Mouse (Mus musculus) CD8-positive naive resting alpha-beta T cell, adult 2 months (primary cell): Measurements from ENCODE around the gene Gm9817.
"Not testable (repeated sequence)": the region's sequence is repeated elsewhere in the genome, so short reads cannot be mapped to it uniquely, and the experiment has no call there.

Experiments used
- DNase-seq, 2 experiments: peaks; one replicate each; pipeline ENCODE4 v3.0.0; 2022; ENCODE audit warnings: low read depth in 2 of 2, low spot score in 2 of 2

Gm9817 gene

DNA sequence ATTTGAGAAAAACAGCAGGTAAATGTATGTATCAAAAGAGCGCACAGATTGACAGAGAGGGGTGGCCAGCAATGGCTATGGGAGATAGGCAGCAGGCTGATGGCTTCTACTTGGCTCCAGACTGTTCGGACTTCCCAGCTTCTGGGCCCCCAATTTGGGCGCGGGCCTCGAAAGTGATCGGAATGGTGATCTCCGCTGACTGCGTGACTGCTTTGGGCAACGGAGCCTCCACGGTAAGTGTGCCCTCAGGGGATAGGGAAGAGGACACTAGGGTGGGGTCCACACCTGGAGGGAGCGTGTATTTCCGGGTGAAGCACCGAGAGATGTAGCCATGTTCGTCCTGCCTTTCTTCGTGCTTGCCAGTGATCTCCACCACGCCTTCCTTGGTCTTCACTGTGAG, at the start of gene Gm9817:
Gene Gm9817 (plus strand): TSS at position 301 of the 400 bp plus-strand sequence.
- DNase-seq = not testable (repeated sequence)

DNA sequence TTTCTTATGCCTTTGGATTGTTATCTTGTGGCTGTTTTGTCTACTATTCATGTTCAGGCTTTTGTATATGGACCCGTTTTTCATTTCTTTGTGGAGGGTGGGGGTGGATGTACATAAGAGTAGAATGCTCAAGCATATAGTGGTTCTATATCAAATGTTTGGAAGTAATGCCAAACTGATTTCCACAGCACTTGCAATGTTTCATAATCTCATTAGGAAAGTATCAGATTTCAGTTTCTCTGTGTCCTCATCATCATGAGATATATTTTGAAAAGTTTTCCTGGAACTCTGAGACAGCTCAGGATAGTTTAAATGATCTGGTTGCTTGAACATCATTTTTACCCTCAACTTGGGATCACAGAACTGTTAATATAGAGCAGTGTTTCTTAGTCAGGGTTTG, 48.7 kb upstream of the Gm9817 start:
- no peak for DNase-seq

DNA sequence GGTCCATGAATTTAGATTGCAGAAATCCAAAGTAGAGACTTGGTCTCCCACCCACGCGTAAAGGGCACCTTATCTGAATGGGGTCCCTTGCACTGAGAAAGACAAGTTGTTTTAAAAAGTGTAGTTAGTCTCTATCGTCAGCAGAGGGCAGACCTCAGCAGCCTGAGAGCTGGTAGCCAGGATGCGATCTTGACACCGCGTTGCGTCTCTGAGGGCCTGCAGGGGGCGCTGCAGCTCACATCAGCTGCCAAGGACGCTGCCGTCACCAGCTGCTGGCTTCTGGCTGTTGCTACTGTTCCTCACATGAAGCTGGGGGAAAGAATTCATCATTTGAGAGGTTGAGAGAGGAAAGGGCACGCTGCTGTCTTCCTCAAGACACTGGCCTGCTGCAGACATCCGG, 47.7 kb upstream of the Gm9817 start:
- DNase-seq = peak; percentile 81 to 86

DNA sequence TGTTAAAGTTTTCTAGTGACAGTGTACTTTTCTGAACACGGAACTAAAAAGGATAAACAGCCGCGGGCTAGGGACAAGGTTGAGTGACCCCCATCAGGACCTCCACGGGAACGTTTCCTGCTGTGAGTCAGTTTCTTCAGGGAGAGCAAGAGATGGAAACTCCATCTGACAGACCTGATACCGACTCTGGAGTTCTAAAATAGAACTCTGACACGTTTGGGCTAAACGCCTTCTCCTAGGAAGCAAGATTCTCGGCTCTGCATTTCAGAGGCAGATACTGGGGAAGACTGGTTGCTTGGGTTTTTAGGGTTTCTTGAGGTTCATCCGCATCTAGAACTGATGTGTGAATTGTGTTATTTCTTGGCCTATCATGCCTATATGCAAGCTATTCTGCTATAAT, 47.2 kb upstream of the Gm9817 start:
- no peak for DNase-seq

DNA sequence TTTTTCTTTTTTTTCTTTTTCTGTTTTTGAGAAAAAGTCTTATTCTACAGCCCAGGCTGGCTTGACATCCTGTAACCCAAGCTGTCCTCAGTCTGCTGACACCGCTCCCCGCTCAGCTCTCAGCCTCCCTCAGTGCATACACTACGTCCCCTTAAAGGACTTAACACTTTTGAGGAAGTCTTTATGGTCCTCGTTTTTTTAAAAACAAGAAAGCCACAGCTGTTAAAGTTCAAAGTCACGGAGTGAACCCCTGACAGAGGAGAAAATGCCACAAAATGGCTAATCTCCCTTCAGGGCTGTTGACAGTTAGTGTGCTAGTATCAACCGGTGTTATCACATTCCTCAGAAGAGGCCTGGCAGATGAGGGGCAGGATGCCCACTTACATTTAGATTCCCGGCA, 46.7 kb upstream of the Gm9817 start:
- no peak for DNase-seq

DNA sequence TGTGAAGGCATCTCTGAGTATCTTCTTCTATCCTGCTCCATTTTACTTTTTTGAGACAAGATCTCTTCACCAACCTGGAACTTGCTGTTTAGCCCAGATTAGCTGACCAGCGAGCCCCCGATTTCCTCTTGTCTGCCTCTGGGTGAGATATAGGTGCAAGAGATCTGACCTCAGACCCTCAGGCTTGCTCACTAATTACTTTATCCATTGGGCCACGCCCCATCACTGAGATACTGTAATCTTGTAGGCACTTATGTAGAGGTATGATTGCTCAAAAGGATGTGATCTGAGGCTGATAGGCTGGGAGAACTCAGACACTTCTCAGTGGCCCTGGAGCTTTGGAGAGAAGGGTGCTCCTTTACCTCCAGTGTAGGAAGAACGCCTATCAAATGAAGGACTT, 46.0 kb upstream of the Gm9817 start:
- no peak for DNase-seq

DNA sequence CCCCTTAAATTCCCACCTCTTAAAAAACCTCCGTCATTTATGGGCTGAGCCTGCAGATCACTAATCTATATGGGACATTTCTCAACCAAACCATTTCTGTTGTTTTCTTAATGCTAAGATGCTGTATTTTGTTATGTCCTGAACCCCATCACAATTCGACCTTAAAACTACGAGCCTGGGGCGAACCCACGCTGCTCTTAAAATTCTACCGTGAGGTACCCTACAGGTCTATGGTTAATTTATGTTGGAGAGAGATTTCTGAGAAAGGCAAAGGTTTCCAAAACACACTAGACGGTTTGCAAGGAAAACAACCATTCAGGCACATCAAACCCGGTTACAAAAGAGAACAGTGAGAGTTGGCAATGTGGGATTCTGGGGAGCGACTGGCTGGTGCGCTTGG, 45.1 kb upstream of the Gm9817 start:
- no peak for DNase-seq

DNA sequence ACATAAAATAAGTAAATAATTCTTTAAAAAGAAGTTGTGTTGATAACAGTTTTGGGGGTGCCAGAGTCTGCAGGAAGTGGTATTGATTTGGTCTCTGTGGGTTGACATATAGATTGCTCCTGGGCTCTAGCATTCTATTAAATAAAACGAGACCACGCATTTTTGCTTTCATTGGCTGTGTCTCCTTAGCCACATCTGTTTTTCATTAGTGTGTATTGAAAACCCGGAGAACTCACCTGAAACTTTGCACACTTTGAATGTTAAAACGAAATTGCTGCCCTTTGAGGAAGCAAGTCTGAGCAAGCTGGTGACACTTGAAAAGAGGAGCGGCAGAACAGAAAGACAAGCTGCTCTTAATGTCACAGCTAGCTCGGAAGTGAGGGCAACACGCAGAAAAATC, 43.7 kb upstream of the Gm9817 start:
- no peak for DNase-seq

DNA sequence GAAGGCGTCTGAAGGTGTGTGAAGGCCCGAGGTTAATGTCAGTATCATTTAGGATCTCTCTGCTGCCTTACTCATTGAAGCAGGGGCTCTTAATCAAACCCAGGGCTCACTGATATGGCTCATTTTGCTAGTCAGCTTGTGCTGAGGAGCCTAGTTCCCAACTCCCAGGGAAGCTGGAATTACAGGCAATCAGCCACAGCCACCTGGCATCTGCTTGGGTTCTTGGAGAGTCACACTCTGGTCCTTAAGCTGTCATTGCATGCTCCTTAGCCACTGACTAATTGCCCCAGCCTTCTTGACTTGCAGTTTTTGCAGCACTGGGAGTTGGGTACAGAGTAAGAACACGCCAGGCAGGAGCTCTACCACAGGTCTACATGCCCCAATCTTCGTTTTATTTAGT, 42.1 kb upstream of the Gm9817 start:
- DNase-seq = no peak

DNA sequence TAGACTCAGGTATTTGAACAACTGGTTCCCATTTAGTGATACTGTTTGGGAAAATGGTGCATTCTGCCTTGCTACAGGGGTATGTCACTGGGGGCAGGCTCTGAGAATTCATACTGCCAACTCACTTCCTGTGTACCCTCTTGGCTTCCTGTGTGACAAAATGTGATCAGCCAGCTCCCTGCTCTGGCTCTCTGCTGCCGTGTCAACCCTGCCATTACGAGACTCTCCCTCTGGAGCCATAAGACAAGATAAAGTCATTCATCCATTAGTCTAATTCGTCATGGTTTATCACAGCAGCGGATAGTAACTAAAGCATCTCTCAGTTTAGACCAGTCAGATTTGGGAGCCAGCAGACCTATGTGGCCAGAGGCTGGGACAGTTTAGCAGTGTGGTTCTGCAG, 38.3 kb upstream of the Gm9817 start:
- DNase-seq = no peak

DNA sequence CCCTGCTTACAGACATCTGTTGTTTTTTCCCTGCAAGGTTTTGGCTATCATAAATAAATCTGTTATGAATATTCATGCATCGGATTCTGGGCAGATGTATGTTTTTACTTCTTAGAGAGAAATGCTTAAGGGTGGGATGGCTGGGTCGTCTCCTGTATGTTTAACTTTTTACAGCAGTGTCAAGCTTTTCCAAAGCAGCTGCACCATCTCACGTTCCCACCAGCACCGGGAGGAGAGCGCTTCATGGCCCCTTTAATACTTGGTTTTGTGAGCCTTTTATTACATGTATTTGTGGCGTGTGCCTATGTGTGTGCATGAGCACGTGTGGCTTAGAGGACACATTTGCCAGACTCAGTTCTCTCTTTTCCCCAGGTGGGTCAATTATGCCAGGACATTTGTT, 37.8 kb upstream of the Gm9817 start:
- DNase-seq = no peak

DNA sequence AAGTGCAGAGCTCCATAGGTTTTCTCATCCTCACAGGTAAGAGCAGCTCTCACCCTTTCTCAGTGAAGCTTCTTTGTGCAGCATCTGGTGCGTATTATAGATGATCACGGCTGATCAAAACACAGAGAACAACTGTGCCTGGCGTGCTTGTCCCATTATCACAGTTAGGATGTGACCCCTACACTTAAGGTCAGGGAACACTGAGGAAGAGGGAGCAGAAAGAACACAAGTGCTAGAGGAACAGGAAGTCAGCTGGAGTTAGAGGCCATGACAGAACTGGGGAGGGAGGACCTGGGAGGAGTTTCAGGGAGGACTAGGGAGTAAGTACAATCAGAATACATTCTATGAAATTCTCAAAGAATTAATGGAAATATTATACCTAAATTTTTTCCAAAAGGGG, 35.0 kb upstream of the Gm9817 start:
- DNase-seq = no peak

DNA sequence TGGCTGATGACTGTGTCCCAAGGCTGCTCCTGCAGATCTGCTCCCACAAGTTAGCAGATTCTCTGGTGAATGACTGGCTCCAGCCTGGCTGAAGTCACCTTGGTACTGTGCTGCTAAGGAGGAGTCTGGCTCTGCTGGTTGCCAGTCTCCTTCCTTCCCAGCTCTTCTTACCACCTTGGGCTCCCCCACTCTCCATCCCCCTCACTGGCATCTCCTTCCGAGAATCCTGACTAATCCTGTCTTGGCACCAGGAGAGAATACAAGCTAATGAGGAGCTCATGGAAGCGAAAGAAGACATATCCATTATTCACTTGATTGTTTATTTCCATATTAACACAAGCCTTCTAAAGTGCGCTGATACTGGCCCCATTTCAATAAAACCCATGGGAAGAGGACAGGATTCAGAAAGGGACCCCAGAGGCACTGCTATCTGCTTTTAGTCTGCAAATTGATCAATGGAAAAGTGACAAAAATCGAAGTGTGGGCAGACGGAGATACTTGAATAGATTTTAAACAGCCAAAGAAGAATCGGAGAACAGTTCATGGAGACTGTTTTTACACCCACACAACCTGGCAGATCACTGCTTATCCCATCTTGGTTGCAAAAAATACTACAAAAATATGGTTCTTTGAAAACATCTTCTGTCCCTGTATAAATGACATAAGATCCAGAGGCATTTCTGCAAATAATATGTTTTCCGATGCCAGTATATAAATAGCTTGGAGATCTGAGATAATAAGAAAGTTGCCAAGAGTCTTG, 29.1 kb upstream of the Gm9817 start:
- DNase-seq = no peak

DNA sequence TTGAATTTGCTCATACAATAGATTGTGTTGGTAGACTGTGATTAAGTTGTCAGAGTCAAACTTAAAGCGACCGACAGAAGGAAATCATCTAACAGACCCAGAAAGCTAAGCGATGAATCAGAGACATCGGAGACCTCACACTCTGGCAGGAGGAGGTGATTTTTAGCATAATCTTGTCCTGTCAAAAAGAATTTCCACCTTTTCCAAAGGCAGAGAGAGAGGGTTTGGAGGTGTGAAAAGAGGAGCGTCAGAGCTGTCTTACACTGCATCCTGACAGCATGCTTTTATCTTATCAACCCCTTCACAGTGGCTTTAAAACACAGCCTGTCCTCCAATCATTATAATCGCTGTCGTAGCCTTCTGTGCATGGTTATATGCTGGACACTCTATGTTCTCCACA, 25.7 kb upstream of the Gm9817 start:
- DNase-seq = no peak

DNA sequence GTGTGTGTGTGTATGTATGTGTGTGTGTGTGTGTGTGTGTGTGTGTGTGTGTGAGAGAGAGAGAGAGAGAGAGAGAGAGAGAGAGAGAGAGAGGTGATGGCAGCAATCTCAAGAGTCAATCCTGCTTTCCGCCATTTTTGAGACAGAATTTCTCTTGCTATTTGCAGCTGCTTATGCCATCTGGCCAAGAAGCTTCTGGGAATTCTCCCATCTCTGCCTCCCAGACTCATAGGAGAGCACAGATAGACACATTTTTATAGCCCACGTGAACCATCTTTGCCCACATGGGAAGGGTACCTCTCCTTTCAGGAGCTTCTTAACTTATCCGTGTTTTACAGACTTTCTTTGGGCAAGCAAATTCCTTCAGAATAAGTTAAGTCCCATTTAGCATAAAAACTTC, 24.6 kb upstream of the Gm9817 start:
- DNase-seq = no peak

DNA sequence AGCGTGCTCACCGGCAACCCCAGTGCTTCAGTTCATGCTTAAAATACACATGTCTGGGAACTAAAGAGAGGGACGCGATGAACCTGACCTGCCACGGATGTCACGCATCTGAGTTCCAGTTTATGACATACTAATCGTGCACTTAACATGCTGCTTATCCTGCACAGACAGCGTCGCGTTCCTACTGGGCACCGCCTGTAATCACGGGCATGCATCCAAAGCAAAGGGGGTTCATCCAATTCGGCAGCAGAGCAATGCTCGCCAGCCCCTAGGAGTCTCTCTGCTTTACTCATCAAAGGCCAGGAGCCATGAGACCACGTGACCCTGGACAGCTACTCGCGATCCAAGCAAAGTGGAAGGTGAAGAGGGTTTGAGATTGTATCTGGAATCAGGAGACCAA, 19.3 kb upstream of the Gm9817 start:
- DNase-seq = no peak

DNA sequence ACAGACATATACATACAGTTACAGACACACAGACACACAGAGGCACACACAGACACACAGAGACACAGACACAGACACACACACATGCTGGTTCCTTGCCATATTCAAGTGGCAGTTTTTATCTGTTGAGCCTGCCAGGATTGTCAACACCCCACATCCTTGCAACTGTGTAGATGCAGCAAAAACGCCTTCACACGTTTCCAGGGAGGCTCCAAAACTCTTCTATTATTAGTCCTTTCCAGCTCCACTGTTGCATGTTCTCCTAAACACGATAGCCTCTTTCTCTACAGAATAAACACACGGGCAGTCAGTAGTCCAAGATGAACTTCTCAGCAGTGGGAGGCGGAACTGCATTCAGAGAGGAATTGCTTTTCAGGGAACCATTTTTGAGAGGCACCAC, 15.3 kb upstream of the Gm9817 start:
- no peak for DNase-seq

DNA sequence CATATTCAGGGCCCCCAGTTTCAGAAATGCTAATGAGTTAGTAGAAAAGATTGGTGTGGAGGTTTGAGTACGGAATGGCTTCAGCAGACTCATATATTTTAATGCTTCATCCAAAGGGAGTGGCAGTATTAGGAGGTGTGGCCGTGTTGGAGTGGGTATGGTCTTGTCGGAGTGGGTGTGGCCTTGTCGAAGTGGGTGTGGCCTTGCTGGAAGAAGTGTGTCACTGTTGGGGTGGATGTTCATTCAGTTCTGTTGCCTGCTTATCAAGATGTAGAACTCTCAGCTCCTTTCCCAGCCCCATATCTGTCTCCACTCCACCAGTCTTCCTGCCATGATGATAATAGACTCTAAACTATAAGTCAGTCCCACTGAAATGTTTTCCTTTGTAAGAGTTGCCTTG, 13.5 kb upstream of the Gm9817 start:
- DNase-seq = no peak

DNA sequence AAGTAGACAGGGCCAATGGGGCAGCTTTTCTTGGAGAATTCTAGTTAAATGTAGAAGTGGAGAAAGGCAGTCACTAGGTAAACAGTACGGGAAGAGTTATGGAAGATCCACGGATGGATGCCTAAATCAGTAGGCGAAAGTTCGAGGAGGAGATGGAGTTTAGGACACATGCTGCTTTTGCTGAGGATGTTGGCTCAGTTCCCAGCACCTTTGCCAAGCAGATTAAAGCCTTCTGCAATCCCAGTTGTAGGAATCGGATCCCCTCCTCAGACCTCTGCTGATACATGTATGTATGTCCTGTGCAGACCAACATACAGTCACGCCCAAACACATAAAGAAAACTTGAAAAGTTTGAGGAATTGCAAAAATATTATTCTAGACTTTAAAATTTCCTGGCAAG, 8.1 kb upstream of the Gm9817 start:
- no peak for DNase-seq

DNA sequence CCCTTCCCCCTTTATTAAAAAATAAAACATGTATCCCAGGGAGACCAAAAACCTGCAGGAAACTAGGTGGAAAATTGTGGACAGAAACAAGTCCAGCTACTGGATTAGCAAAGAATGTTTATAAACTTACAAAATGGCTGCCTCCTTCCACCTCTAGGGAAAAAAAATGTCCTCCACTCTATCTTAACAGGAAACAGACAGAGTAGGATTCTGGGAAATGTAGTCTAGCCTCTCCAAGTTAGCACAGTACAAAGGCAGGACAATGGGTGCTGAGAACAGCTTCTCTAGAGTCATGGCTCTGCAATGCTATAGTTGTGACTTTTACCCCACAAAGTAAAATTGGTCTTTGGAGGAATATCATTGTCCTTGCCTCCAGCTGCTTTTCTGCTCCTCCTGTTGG, 3.5 kb upstream of the Gm9817 start:
- no peak for DNase-seq

DNA sequence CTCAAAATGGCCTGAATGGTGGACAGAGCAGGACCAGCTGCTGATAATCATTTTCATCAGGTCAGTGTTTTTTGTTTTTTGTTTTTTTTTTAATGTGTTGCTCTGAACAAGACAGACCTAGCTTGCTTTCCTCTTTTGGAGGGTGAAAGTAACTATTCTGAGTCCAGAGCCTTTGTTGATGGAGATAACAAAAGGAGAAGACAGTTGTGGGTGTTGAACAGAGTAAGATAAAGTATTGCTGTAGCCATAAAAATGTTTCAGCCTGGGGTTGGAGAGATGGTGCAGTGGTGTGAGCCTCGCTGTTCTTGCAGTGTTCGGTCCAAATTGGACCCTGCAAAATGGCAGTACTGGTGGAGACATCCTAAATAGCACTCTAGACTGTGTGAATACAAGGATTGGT, 2.8 kb upstream of the Gm9817 start:
- DNase-seq = no peak

DNA sequence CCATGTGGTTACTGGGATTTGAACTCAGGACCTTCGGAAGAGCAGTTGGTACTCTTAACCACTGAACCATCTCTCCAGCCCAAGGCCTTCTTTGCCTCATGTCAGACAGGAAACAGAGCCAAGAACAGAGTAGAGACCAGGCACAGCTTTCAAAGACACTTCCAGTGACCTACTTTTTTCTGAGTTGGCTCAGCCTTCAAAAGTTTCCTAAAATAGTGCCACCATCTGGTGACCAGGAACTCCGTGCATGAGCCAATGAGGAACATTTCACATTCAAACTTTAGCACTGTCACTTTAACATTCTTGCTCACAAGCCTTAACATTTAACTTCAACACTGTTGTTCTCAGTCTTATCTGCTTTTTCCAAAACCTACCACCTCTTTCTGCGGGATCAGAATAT, 2.3 kb downstream of the Gm9817 start:
- no peak for DNase-seq

DNA sequence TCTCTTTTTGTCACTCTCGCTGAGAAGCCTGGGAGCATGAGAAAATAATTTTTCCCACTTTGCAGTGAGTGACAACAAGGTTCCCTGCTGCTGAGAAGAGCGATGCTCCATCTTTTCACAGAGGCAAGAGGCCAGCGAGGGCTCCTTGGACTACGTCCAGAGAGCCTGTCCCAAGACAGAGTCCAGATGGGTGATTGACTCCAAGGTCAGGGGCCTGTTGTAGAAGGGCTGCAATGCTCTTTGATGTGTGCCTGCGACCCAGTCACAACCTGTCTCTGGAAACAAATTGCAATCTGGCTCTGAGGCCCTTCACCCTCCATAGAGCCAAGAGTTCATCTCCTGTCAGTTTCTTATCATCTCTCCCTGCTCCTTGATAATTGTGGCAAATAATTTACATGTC, 5.2 kb downstream of the Gm9817 start:
- no peak for DNase-seq

DNA sequence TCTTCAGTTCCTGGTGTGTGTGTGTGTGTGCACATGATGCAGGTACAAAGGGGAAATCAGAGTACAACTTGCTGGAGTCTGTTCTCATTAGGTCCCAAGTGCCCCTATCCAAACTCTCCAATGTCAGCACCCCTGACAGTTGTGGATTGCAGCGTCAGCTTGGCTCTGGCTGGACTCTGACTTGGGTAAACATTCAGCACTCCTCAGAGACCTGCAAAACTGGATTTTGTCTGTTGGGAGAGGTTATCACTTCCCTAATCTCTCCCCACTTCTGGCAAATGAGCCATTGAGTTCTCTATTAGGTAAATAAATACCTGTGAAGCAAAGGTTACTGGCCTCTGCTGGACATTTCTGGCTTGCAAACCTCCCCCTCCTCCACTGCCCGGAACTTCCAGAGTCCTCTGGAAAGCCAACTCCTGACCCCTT, 10.3 kb downstream of the Gm9817 start:
- no peak for DNase-seq
